Mouse (Mus musculus): ENCODE data around the gene Tcl1b2. TPM values are rescaled to one million over a fixed set of nuclear protein-coding genes. Genes with fewer than 3 reads are reported as not detected.
"Not testable (repeated sequence)": the region's sequence is repeated elsewhere in the genome, so short reads cannot be mapped to it uniquely, and the experiment has no call there.

Gene Tcl1b2
- polyA plus RNA-seq, 1 experiment from 2014 or later = not detected

DNA sequence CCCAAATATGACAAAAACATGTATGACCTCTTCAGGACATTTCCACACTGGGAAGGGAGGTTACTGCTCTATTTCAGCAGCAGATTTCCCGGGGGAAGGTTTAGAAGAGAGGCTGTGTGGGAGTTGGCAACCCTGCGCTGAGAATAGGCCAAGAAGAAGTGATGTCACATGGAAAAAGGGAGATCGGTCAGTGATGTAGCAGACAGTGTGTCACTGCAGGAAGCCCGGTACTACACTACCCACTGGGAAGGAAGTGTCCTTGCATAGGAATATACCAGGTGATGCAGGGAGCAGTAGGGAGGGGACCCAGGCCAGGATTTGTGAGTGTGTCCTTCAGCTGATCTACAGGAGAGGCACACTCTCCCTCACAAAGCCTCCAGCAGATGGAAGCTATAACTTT, 9.5 kb downstream of the Tcl1b2 start:
- H3K27ac ChIP-seq (ENCODE audit: low read depth, low read length); H3K4me2 ChIP-seq (ENCODE audit: low read length); H3K4me1 ChIP-seq (ENCODE audit: control insufficient read depth, insufficient read depth, low read depth, low read length); ATAC-seq; H3K27me3 ChIP-seq (replicated peaks; ENCODE audit: control insufficient read depth, insufficient read depth, low read length); H3K4me3 ChIP-seq (ENCODE audit: low read length); H3K9me3 ChIP-seq (ENCODE audit: control insufficient read depth, low read length); H3K36me3 ChIP-seq (ENCODE audit: control insufficient read depth, insufficient read depth, low read length); H3K9ac ChIP-seq (ENCODE audit: low read depth, low read length): not testable (repeated sequence)
- WGBS = 74% methylated on average over 4 of the region's 4 CpGs

DNA sequence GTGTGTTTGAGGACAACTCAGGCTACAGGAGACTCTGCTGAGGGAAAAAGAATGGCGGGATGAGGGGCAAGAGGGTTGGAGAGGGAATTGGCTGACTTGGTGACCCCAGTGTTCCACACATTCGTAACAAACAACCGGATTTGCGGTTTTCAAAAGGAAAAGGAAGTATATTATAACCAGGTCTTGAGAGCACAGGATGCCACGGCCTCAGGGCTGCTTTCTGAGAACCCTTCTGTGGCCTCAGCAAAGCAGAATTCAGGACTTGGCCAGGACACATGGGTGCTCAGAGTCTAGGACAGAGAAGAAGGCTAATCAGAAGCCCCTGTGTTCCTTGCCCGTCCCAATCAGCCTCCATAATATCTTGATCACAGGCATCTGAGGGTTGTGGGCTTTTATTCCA, 13.0 kb downstream of the Tcl1b2 start:
- H3K4me2 ChIP-seq (ENCODE audit: low read length) = no peak overlapping the region

DNA sequence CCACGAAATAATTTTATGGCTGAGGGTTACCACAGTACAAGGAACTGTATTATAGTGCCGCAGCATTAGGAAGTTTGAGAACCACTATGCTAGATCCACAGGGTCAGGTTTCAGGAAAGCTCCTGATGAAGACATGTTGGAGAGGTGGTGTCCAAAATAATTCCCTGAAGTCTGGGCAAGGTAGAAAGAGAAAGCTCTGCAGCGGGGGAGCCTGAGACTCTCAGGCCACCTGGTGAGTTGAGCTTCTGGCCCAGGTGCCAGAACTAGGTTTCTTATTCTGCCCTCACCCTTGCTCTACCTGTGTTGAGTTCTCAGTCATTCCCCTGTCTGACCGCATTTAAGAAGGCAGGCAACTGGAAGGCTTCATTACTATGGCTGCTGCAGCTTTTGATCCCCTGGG, 13.6 kb downstream of the Tcl1b2 start, which contains the start of gene Tcl1b1:
TSS of gene Tcl1b1 (plus strand) at position 301 of the 400 bp plus-strand sequence.
- ATAC-seq = no peak
- H3K9me3 ChIP-seq (ENCODE audit: control insufficient read depth, low read length) = no peaks in the 10 kb centered on the region
- H3K4me2 ChIP-seq (ENCODE audit: low read length) = no peak within 1 kb of the TSS
- H3K9ac ChIP-seq (ENCODE audit: low read depth, low read length) = no peak within 1 kb of the TSS
- H3K27ac ChIP-seq (ENCODE audit: low read depth, low read length) = no peak within 1 kb of the TSS
- H3K36me3 ChIP-seq (ENCODE audit: control insufficient read depth, insufficient read depth, low read length) = no peaks in the 10 kb centered on the region
- H3K4me3 ChIP-seq (ENCODE audit: low read length) = no peak within 1 kb of the TSS
- H3K27me3 ChIP-seq (replicated peaks; ENCODE audit: control insufficient read depth, insufficient read depth, low read length) = no peaks in the 10 kb centered on the region
- WGBS = 76% methylated on average over 4 of the region's 4 CpGs
- no peaks in the 10 kb centered on the region for H3K4me1 ChIP-seq (ENCODE audit: control insufficient read depth, insufficient read depth, low read depth, low read length)

More for the DNA sequence above, 13.0 kb downstream of the Tcl1b2 start:
- H3K9me3 ChIP-seq (ENCODE audit: control insufficient read depth, low read length) = no peaks in the 10 kb centered on the region
- no peak overlapping the region for H3K27ac ChIP-seq (ENCODE audit: low read depth, low read length)
- H3K36me3 ChIP-seq (ENCODE audit: control insufficient read depth, insufficient read depth, low read length) = no peaks in the 10 kb centered on the region
- no peaks in the 10 kb centered on the region for H3K4me1 ChIP-seq (ENCODE audit: control insufficient read depth, insufficient read depth, low read depth, low read length)
- ATAC-seq = no peak
- 83% methylated on average over 6 of the region's 6 CpGs for WGBS
- no peak overlapping the region for H3K9ac ChIP-seq (ENCODE audit: low read depth, low read length)
- no peak overlapping the region for H3K4me3 ChIP-seq (ENCODE audit: low read length)
- no peaks in the 10 kb centered on the region for H3K27me3 ChIP-seq (replicated peaks; ENCODE audit: control insufficient read depth, insufficient read depth, low read length)

DNA sequence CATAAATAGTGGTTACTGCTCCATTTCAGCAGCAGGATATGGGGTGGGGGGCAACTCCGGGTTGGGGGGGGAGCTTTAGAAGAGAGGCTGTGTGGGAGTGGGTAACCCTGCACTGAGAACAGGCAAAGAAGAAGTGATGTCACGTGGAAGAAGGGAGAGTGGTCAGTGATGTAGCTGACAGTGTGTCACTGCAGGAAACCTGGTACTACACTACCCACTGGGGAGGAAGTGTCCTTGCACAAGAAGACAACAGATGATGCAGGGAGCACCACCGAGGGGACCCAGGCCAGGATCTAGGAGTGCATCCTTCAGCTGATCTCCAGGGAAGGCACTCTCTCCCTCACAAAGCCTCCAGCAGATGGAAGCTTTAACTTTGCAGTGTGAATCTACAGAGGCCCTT, 20.9 kb downstream of the Tcl1b2 start:
- Histone ChIP-seq H3K27ac (ENCODE audit: low read depth, low read length) (no peak overlapping the region), H3K4me2 (ENCODE audit: low read length) (no peak overlapping the region), H3K9me3 (ENCODE audit: control insufficient read depth, low read length) (no peaks in the 10 kb centered on the region), H3K4me1 (ENCODE audit: control insufficient read depth, insufficient read depth, low read depth, low read length) (no peaks in the 10 kb centered on the region), H3K36me3 (ENCODE audit: control insufficient read depth, insufficient read depth, low read length) (no peaks in the 10 kb centered on the region), H3K9ac (ENCODE audit: low read depth, low read length) (no peak overlapping the region), H3K4me3 (ENCODE audit: low read length) (no peak overlapping the region), H3K27me3 (replicated peaks; ENCODE audit: control insufficient read depth, insufficient read depth, low read length) (no peaks in the 10 kb centered on the region)
- whole genome bisulfite sequencing = 68% methylated on average over 3 of the region's 3 CpGs
- no peak for ATAC-seq

DNA sequence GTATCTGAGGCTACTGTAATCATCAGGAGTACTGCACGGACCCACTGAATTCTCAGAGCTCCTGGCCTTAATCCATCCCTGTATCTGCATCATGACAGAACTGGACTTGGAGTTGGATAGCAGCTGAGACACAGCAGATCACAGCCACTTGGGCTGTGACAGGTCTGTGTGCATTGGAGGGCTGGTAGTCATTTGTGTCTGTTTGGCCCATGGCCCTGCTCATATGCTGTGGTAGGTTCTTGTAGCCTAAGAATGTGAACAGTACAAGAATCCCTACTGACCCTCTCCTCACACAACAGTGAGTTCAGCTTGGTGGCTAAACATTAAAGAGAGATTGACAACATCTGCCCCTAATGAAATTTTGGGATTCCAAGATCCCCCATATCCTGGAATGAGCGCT, 27.6 kb downstream of the Tcl1b2 start:
- Histone ChIP-seq H3K9ac (ENCODE audit: low read depth, low read length) (no peak overlapping the region), H3K36me3 (ENCODE audit: control insufficient read depth, insufficient read depth, low read length) (no peaks in the 10 kb centered on the region), H3K27me3 (replicated peaks; ENCODE audit: control insufficient read depth, insufficient read depth, low read length) (no peaks in the 10 kb centered on the region), H3K4me2 (ENCODE audit: low read length) (no peak overlapping the region), H3K27ac (ENCODE audit: low read depth, low read length) (no peak overlapping the region), H3K4me1 (ENCODE audit: control insufficient read depth, insufficient read depth, low read depth, low read length) (no peaks in the 10 kb centered on the region), H3K9me3 (ENCODE audit: control insufficient read depth, low read length) (no peaks in the 10 kb centered on the region), H3K4me3 (ENCODE audit: low read length) (no peak overlapping the region)
- no peak for ATAC-seq
- 86% methylated on average over 2 of the region's 2 CpGs for WGBS

DNA sequence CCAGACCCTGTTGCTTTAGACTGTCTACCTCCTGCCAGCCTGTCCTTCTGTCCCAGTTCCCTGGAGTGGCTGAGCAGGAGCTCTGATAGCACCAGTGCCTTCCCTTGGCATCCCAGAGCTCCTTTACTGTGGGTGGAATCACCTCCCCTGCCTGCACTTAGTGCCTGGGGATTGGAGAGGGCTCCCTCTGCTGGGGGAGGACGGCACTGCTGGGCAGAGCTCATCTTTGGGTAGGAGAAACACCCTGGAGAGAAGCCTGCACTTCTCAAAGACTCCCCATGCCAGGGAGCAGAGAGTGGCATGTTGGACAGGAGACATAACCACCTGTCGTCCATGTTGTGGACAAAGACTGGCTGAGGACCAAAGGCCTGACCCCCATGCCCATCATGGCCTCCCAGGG, 28.5 kb downstream of the Tcl1b2 start:
- WGBS = 37% methylated on average over 2 of the region's 2 CpGs
- not testable (repeated sequence) for H3K9ac ChIP-seq (ENCODE audit: low read depth, low read length); H3K27me3 ChIP-seq (replicated peaks; ENCODE audit: control insufficient read depth, insufficient read depth, low read length); H3K4me2 ChIP-seq (ENCODE audit: low read length); H3K4me1 ChIP-seq (ENCODE audit: control insufficient read depth, insufficient read depth, low read depth, low read length); H3K4me3 ChIP-seq (ENCODE audit: low read length); H3K36me3 ChIP-seq (ENCODE audit: control insufficient read depth, insufficient read depth, low read length); H3K9me3 ChIP-seq (ENCODE audit: control insufficient read depth, low read length); H3K27ac ChIP-seq (ENCODE audit: low read depth, low read length); ATAC-seq

DNA sequence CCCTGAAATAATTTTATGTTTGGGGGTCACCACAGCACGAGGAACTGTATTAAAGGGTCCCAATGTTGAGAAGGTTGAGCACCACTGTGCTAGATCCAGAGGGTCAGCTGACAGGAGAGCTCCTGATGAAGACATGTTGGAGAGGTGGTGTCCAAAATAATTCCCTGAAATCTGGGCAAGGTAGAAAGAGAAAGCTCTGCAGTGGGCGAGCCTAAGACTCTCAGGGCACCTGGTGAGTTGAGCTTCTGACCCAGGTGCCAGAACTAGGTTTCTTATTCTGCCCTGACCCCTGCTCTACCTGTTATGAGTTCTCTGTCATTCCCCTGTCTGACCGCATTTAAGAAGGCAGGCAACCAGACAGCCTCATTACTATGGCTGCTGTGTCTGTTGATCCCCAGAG, 30.2 kb downstream of the Tcl1b2 start, which contains the start of gene Tcl1b5:
TSS of gene Tcl1b5 (plus strand) at position 301 of the 400 bp plus-strand sequence.
- H3K4me3 ChIP-seq (ENCODE audit: low read length); H3K4me2 ChIP-seq (ENCODE audit: low read length); H3K4me1 ChIP-seq (ENCODE audit: control insufficient read depth, insufficient read depth, low read depth, low read length); H3K9ac ChIP-seq (ENCODE audit: low read depth, low read length); H3K27ac ChIP-seq (ENCODE audit: low read depth, low read length); H3K9me3 ChIP-seq (ENCODE audit: control insufficient read depth, low read length); H3K27me3 ChIP-seq (replicated peaks; ENCODE audit: control insufficient read depth, insufficient read depth, low read length); H3K36me3 ChIP-seq (ENCODE audit: control insufficient read depth, insufficient read depth, low read length); ATAC-seq: not testable (repeated sequence)
- WGBS = 79% methylated on average over 3 of the region's 3 CpGs

DNA sequence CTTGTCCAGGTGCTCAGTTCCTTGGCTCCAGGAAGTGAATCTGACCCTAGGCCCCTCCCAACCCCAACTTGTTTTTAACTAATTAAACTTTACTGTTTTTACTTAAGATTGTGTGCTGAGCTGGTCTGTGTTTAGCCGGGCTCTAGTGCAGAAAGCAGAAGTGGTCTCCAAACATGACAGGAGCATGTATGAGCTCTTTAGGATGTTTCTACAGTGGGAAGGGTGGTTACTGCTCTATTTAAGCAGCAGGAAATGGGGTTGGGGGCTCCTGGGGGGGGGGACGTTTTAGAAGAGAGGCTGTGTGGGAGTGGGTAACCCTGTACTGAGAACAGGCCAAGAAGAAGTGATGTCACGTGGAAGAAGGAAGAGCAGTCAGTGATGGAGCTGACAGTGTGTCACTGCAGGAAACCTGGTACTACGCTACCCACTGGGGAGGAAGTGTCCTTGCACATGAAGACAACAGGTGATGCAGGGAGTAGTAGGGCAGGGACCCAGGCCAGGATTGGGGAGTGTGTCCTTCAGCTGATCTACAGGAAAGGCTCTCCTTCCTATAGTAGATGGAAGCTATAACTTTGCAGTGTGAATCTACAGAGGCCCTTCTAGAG, 35.3 kb downstream of the Tcl1b2 start:
- H3K27ac ChIP-seq (ENCODE audit: low read depth, low read length); H3K36me3 ChIP-seq (ENCODE audit: control insufficient read depth, insufficient read depth, low read length); H3K4me1 ChIP-seq (ENCODE audit: control insufficient read depth, insufficient read depth, low read depth, low read length); H3K4me3 ChIP-seq (ENCODE audit: low read length); H3K4me2 ChIP-seq (ENCODE audit: low read length); H3K27me3 ChIP-seq (replicated peaks; ENCODE audit: control insufficient read depth, insufficient read depth, low read length); ATAC-seq; H3K9me3 ChIP-seq (ENCODE audit: control insufficient read depth, low read length); H3K9ac ChIP-seq (ENCODE audit: low read depth, low read length): not testable (repeated sequence)
- WGBS = 78% methylated on average over 4 of the region's 4 CpGs

DNA sequence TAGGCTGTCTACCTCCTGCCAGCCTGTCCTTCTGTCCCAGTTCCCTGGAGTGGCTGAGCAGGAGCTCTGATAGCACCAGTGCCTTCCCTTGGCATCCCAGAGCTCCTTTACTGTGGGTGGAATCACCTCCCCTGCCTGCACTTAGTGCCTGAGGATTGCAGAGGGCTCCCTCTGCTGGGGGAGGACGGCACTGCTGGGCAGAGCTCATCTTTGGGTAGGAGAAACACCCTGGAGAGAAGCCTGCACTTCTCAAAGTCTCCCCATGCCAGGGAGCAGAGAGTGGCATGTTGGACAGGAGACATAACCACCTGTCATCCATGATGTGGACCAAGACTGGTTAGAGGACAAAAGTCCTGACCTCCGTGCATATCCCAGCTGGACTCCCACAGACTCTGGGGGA, 43.2 kb downstream of the Tcl1b2 start:
- H3K36me3 ChIP-seq (ENCODE audit: control insufficient read depth, insufficient read depth, low read length); H3K27ac ChIP-seq (ENCODE audit: low read depth, low read length); H3K27me3 ChIP-seq (replicated peaks; ENCODE audit: control insufficient read depth, insufficient read depth, low read length); H3K9ac ChIP-seq (ENCODE audit: low read depth, low read length); H3K4me1 ChIP-seq (ENCODE audit: control insufficient read depth, insufficient read depth, low read depth, low read length); H3K4me2 ChIP-seq (ENCODE audit: low read length); H3K4me3 ChIP-seq (ENCODE audit: low read length); H3K9me3 ChIP-seq (ENCODE audit: control insufficient read depth, low read length); ATAC-seq: not testable (repeated sequence)
- WGBS = 46% methylated on average over 2 of the region's 2 CpGs

DNA sequence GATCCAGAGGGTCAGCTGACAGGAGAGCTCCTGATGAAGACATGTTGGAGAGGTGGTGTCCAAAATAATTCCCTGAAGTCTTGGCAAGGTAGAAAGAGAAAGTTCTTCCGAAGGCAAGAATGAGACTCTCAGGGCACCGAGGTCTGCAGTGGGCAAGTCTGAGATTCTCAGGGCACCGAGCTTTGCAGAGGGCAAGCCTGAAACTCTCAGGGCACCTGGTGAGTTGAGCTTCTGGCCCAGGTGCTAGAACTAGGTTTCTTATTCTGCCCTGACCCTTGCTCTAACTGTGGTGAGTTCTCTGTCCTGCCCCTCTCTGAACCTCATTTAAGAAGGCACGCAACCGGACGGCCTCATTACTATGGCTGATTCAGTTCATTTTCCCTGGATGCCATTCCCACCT, 44.9 kb downstream of the Tcl1b2 start, which contains the start of gene Tcl1b3:
TSS of gene Tcl1b3 (plus strand) at position 301 of the 400 bp plus-strand sequence.
- ATAC-seq; H3K9ac ChIP-seq (ENCODE audit: low read depth, low read length); H3K4me1 ChIP-seq (ENCODE audit: control insufficient read depth, insufficient read depth, low read depth, low read length); H3K27ac ChIP-seq (ENCODE audit: low read depth, low read length); H3K36me3 ChIP-seq (ENCODE audit: control insufficient read depth, insufficient read depth, low read length); H3K4me3 ChIP-seq (ENCODE audit: low read length); H3K4me2 ChIP-seq (ENCODE audit: low read length); H3K9me3 ChIP-seq (ENCODE audit: control insufficient read depth, low read length); H3K27me3 ChIP-seq (replicated peaks; ENCODE audit: control insufficient read depth, insufficient read depth, low read length): not testable (repeated sequence)
- 91% methylated on average over 6 of the region's 6 CpGs for WGBS

Data from hindbrain, embryonic 16.5 days (tissue).